In genomic region chr17:74274471-74274870, GRCm38 (mm10) we compare ENCODE assay signal across 19 mouse cellular contexts.
"Had no signal": no experiment of that assay in that cellular context is flagged by ENCODE, and none has a peak within 500 bp of the region (broad histone marks: within the 10 kb centered on the region; RNA-seq: fewer than 3 reads in every experiment).

No protein-coding gene starts in this region.

- H3K27me3 ChIP-seq: intestine, embryonic 15.5 days; limb, embryonic 12.5 days; limb, embryonic 15.5 days; liver, embryonic 15.5 days; lung, embryonic 15.5 days; megakaryocyte, embryonic 14.5 days had no signal

- ATAC-seq: intestine, embryonic 15.5 days had no signal

- H3K9ac ChIP-seq: intestine, embryonic 15.5 days; limb, embryonic 12.5 days; limb, embryonic 15.5 days; liver, embryonic 15.5 days; lung, embryonic 15.5 days had no signal

- H3K4me1 ChIP-seq: intestine, embryonic 15.5 days had no signal

- H3K4me2 ChIP-seq: intestine, embryonic 15.5 days; limb, embryonic 12.5 days; limb, embryonic 15.5 days; liver, embryonic 15.5 days; lung, embryonic 15.5 days; midbrain, embryonic 11.5 days had no signal

- H3K27ac ChIP-seq: intestine, embryonic 15.5 days; limb, embryonic 12.5 days; limb, embryonic 15.5 days; liver, embryonic 15.5 days; lung, embryonic 15.5 days; stomach, postnatal 0 days had no signal

- H3K9me3 ChIP-seq: intestine, embryonic 15.5 days; limb, embryonic 12.5 days; limb, embryonic 15.5 days; liver, embryonic 15.5 days; lung, embryonic 15.5 days; megakaryocyte, embryonic 14.5 days had no signal

- DNase-seq: kidney, adult 18-20 months; kidney, postnatal 25 days; left cerebral cortex, postnatal 4 days; lung, adult 18-20 months; lung, postnatal 10 days; lung, postnatal 36 days; midbrain, embryonic 14.5 days; right cerebral cortex, postnatal 4 days; thymus, adult 2 months; thymus, postnatal 14 days; thymus, postnatal 4 days had no signal

- H3K36me3 ChIP-seq: intestine, embryonic 15.5 days; limb, embryonic 12.5 days; limb, embryonic 15.5 days; lung, embryonic 15.5 days had no signal

- H3K4me3 ChIP-seq: intestine, embryonic 15.5 days; limb, embryonic 12.5 days; limb, embryonic 15.5 days; liver, embryonic 15.5 days; lung, embryonic 15.5 days; megakaryocyte, embryonic 14.5 days had no signal
